Mouse (Mus musculus) layer of hippocampus, adult 2 months (tissue): ENCODE results near the gene Tma7. TPM values are rescaled to one million over a fixed set of nuclear protein-coding genes. Genes with fewer than 3 reads are reported as not detected.

Experiments used
- DNase-seq, 2 experiments: peaks; one replicate each; pipeline ENCODE4 v3.0.0; 2022; ENCODE audit warnings: low spot score in 2 of 2
- H3K27ac ChIP-seq: fragments of 200-600 bp; 2 replicates; pipeline ENCODE4 v1.8.1; 2022
- H3K4me3 ChIP-seq: fragments of 200-600 bp; 2 replicates; pipeline ENCODE4 v1.8.1; 2022; ENCODE audit warnings: mild to moderate bottlenecking
- CTCF ChIP-seq: fragments of 200-600 bp; conservative IDR thresholded peaks from 2 replicates; pipeline ENCODE4 v1.8.1; 2022; ENCODE audit warnings: antibody characterized with exemption, mild to moderate bottlenecking, moderate library complexity
- total RNA-seq, 2 experiments: library from RNA; stranded (reverse); gene quantifications; 2 replicates each; pipeline ENCODE4 v1.2.3; 2021

Gene Tma7
- total RNA-seq, 2 experiments from 2014 or later: 295 to 309 TPM

DNA sequence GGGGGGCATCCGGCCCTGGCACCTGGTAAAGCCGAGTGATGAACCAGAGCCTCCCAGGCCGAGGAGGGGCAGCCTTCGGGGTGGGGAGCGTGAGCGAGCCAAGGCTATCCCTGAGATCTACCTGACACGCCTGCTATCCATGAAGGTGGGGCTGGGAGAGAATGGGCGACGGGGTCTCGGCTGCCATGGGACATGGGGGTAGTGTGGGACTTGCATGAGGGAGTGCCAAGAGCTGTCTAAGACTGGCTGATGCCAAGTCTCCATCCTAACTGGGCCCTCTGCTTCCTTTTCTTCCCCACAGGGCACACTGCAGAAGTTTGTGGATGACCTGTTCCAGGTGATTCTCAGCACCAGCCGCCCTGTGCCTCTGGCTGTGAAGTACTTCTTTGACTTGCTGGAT, 31.9 kb upstream of the Tma7 start:
- no peak for DNase-seq
- no peak overlapping the region for H3K27ac ChIP-seq
- no peak for TF ChIP-seq CTCF
- H3K4me3 ChIP-seq: no peak overlapping the region

DNA sequence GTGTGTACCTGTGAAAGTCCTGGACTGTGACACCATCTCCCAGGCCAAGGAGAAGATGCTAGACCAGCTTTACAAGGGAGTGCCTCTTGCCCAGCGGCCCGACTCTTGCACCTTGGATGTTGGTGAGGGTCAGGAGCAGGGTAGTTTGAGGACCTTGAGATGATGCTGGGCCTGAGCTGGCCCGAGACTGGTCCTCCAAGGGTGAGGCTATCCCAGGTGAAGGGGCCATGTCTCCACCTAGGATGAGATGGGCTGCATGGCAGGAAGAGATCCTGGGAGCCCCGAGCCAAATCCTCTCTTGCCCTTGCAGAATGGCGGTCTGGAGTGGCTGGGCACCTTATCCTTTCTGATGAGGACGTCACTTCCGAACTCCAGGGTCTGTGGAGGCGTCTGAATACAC, 30.9 kb upstream of the Tma7 start:
- H3K4me3 ChIP-seq: no peak overlapping the region
- TF ChIP-seq CTCF: no peak
- DNase-seq: no peak
- H3K27ac ChIP-seq: no peak overlapping the region

- TF ChIP-seq CTCF: no peak
- DNase-seq: no peak
- Histone ChIP-seq H3K4me3 (no peak overlapping the region), H3K27ac (no peak overlapping the region)
Observed at GRCm38 (mm10) chr9:109111591-109111990, 29.2 kb upstream of the Tma7 start.

GRCm38 (mm10) chr9:109111101-109111500, 28.7 kb upstream of the Tma7 start:
- Histone ChIP-seq H3K4me3 (no peak overlapping the region), H3K27ac (no peak overlapping the region)
- TF ChIP-seq CTCF: no peak
- no peak for DNase-seq

DNA sequence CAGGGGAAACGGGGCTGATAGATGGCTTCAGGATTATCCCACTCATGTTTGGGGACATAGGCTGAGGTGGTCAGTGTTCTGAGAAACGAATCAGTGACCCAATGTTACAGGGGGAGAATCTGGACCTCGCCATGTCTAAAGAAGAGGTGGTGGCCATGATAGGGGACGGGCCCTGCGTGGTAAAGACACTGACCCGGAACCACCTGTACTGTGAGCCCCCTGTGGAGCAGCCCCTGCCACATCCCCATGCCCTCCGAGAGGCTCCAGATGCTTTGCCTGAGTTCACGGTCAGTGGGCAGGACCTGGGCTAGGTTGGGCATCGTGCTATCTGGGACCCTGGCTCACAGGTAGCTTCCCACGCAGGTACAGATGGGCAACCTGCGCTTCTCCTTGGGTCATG, 27.9 kb upstream of the Tma7 start:
- Histone ChIP-seq H3K4me3 (no peak overlapping the region), H3K27ac (no peak overlapping the region)
- no peak for TF ChIP-seq CTCF
- DNase-seq: no peak

DNA sequence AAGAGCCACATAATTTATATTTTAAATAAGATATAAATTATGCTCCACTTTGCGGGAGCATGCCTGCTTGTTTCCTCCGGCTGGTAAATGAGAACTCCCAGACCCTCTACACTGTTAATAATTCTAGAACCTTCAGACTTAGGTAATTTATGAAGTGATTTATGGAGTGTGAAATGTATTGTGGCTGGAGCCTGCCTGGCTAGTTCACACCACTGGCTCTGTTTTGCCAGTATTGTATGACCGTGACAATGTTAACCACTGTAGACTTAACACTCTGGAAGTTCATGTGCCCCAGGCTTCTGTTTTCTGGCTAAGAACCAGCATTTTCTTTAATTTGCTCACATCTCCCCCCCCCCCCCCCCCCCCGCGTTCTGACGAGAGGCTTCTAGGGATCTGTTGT, 25.0 kb upstream of the Tma7 start:
- H3K4me3 ChIP-seq: no peak overlapping the region
- no peak for DNase-seq
- H3K27ac ChIP-seq: no peak overlapping the region
- no peak for TF ChIP-seq CTCF

DNA sequence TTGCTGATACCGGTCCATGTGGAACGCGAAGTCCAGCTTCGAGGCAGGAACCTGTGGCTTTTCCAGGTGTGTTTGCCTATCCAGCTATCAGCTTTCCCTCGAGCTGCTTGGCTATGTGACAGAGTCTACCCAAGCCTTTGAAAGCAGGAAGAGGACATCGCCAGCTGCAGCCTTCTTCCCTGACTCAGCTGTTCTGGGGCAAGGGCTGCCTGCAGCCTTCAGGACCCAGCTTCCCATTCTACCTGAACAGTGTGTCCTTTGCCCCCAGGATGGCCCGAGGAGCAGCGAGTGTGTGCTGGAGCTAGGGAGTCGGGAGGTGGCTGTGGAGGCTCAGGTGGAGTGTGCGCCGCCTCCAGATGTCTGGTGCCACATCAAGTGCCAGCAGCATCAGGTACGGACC, 23.3 kb upstream of the Tma7 start:
- H3K4me3 ChIP-seq: no peak overlapping the region
- TF ChIP-seq CTCF: no peak
- H3K27ac ChIP-seq: peak overlapping the region; percentile 51; the same call in 1 of the 2 replicates
- DNase-seq: no peak

- TF ChIP-seq CTCF: no peak
- Histone ChIP-seq H3K27ac (peak overlapping the region; percentile 51; the same call in 1 of the 2 replicates), H3K4me3 (no peak overlapping the region)
- peak in 1 of 2 experiments; percentile 58 for DNase-seq
Observed at GRCm38 (mm10) chr9:109105011-109105410, 22.6 kb upstream of the Tma7 start.

DNA sequence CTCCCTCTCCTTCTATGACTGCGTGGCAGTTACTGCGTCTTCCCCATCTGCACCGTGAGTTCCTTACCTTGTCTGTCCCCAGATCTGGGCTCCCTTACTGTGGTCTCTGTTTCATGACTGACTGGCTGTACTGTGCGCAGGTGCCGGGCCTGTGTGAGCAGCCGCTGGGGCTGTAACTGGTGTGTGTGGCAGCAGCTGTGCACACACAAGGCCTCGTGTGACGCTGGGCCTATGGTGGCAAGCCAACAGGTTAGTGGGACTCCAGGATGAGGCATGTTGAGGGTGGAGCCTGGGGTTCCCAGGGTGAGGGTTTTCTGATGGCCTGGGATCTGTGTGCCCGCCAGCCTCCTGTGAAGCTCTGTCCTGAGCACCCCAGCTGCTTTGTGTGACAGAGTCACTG, 21.7 kb upstream of the Tma7 start:
- no peak for DNase-seq
- no peak overlapping the region; the same call in 1 of the 2 replicates for H3K27ac ChIP-seq
- H3K4me3 ChIP-seq: no peak overlapping the region
- no peak for TF ChIP-seq CTCF

- Histone ChIP-seq H3K4me3 (no peak overlapping the region), H3K27ac (0 out of 2 replicates have a peak overlapping the region, but pooled peaks have one; percentile 18)
- DNase-seq: no peak
- TF ChIP-seq CTCF: no peak
Observed at GRCm38 (mm10) chr9:109103250-109103649, 20.9 kb upstream of the Tma7 start.

DNA sequence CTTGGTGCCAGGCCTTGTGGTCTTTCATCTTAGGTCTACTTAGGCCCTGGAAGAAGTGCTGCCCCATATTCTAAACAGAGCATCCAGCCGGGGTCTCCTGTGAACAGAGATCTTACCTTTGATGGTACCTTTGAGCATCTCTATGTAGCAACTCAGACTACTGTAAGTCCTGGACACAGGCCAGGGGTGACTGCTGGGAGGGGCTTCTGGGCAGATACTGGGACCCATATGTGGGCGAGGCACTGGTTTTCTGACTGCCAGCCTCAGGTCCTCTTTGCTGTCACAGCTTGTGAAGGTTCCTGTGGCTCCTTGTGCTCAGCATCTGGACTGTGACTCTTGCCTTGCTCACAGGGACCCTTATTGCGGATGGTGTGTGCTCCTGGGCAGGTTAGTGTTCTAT, 20.2 kb upstream of the Tma7 start:
- TF ChIP-seq CTCF: no peak
- no peak overlapping the region for H3K27ac ChIP-seq
- H3K4me3 ChIP-seq: no peak overlapping the region
- no peak for DNase-seq

DNA sequence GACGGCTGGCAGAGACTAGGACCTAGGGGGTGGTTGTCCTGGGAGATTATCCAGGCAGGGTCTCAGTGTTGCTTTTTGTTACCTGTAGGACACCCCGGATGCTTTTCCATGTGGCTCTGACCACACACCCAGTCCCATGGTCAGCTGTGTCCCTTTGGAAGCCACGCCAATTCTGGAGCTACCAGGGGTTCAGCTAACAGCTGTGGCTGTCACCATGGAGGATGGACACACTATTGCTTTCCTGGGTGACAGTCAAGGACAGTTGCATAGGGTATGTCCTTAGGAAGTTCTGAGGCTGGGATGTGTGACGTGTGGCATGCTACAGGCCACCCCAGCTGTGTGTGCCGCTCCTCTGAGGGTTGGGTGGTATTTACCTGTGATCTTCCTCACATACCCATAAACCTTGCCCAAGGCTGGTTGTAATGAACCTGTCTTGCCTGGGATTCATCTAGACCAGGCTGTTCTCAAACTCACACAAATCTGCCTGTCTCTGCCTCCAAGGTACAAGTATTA, 19.6 kb upstream of the Tma7 start:
- no peak overlapping the region for H3K27ac ChIP-seq
- no peak for TF ChIP-seq CTCF
- DNase-seq: no peak
- H3K4me3 ChIP-seq: no peak overlapping the region

DNA sequence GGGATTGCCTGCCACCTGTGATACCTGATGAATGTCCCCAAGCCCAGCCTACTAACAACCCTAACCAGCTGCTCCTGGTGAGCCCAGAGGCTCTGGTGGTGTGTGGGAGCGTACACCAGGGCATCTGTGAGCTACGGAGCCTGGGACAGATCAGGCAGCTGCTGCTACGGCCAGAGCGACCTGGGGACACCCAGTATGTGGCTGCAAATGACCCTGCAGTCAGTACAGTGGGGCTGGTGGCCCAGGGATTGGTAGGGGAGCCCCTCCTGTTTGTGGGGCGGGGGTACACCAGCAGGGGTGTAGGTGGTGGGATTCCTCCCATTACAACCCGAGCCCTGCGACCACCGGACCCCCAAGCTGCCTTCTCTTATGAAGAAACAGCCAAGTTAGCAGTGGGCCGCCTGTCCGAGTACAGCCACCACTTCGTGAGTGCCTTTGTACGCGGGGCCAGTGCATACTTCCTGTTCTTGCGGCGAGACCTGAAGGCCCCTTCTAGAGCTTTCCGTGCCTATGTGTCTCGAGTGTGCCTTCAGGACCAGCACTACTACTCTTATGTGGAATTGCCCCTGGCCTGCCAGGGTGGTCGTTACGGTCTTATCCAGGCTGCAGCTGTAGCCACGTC, 18.0 kb upstream of the Tma7 start:
- no peak overlapping the region for H3K4me3 ChIP-seq
- TF ChIP-seq CTCF: no peak
- DNase-seq: no peak
- peak overlapping the region; percentile 39; the same call in 1 of the 2 replicates for H3K27ac ChIP-seq

GRCm38 (mm10) chr9:109098969-109099368, 16.6 kb upstream of the Tma7 start:
- peak overlapping the region; percentile 35 for H3K4me3 ChIP-seq
- H3K27ac ChIP-seq: peak overlapping the region; percentile 89
- DNase-seq: peak; percentile 48 to 49
- no peak for TF ChIP-seq CTCF
